Mouse (Mus musculus) naive thymus-derived CD4-positive, alpha-beta T cell, adult 5 months (primary cell): ENCODE measurements around the gene Prkar2a. TPM values are rescaled to one million over a fixed set of nuclear protein-coding genes. Genes with fewer than 3 reads are reported as not detected.

Experiments
- polyA plus RNA-seq: library from polyadenylated mRNA; unstranded; fragments of 100-300 nt; shearing (Covaris generic); gene quantifications from one replicate; pipeline ENCODE4 v1.2.1, GENCODE M21; 2017

Gene Prkar2a
- polyA plus RNA-seq: 17.3 TPM

DNA sequence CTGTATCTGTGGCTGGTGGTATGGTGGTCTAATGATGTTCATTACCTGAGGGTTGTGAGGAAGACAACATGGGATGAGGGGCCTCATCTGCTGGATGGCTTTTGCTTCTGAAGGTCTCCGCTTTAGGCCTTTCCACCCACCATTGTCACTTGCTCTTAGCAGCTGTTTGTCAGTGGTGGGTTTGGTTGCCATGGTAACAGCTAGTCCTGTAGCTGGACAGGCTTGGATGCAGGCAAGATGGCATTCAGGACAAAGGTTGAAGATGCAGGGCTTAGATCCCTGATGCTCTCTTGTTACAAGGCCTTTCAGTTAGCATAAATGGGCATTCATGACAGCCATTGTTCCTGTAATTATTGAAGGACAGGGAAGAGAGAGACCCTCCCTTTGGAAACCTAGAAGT is at the start of gene Prkar2a:
Gene Prkar2a, plus strand, starts transcription at position 209 of the 400 bp plus-strand sequence.

GRCm38 (mm10) chr9:108648611-108649560 is 40.2 kb upstream of the Prkar2a start, which contains the start of gene Arih2:
TSS of gene Arih2 (minus strand) at chr9:108649386.

GRCm38 (mm10) chr9:108661677-108662612 is 27.2 kb upstream of the Prkar2a start, which contains the start of gene Slc25a20:
TSS of gene Slc25a20 (plus strand) at chr9:108662088.

GRCm38 (mm10) chr9:108783548-108784463 is 94.7 kb downstream of the Prkar2a start, which contains the start of gene Ip6k2:
TSS of gene Ip6k2 (plus strand) at chr9:108783796.

Other genes starting within 250 kb of the Prkar2a start
- 43.7 TPM for gene Ccdc71, start 228.8 kb upstream of the Prkar2a start, polyA plus RNA-seq
- 13.7 TPM for gene Klhdc8b, start 227.7 kb upstream of the Prkar2a start, polyA plus RNA-seq
- gene Lamb2, start 209.6 kb upstream of the Prkar2a start, polyA plus RNA-seq: 0.57 TPM
- gene Usp19, start 198.7 kb upstream of the Prkar2a start, polyA plus RNA-seq: 208 TPM
- gene Qars, start 181.6 kb upstream of the Prkar2a start, polyA plus RNA-seq: 76.9 TPM
- gene Qrich1, start 172.5 kb upstream of the Prkar2a start, polyA plus RNA-seq: 193 TPM
- gene Impdh2, start 129.0 kb upstream of the Prkar2a start, polyA plus RNA-seq: 128 TPM
- gene Ndufaf3, start 121.9 kb upstream of the Prkar2a start, polyA plus RNA-seq: 19.7 TPM
- 67.8 TPM for gene Dalrd3, start 119.4 kb upstream of the Prkar2a start, polyA plus RNA-seq
- gene Wdr6, start 110.6 kb upstream of the Prkar2a start, polyA plus RNA-seq: 33.6 TPM
- 9.8 TPM for gene P4htm, start 91.6 kb upstream of the Prkar2a start, polyA plus RNA-seq
- 182 TPM for gene Arih2, start 39.9 kb upstream of the Prkar2a start, polyA plus RNA-seq
- gene Slc25a20, start 27.2 kb upstream of the Prkar2a start, polyA plus RNA-seq: 18.9 TPM
- 44.0 TPM for gene Ip6k2, start 94.5 kb downstream of the Prkar2a start, polyA plus RNA-seq
- 10.0 TPM for gene Nckipsd, start 119.1 kb downstream of the Prkar2a start, polyA plus RNA-seq
- 0.27 TPM for gene Celsr3, start 137.0 kb downstream of the Prkar2a start, polyA plus RNA-seq
- 12.1 TPM for gene Slc26a6, start 164.0 kb downstream of the Prkar2a start, polyA plus RNA-seq
- gene Tmem89, start 225.3 kb downstream of the Prkar2a start, polyA plus RNA-seq: not detected
- gene Uqcrc1, start 247.3 kb downstream of the Prkar2a start, polyA plus RNA-seq: 278 TPM